Mouse (Mus musculus) lung, embryonic 16.5 days (tissue): Measurements from ENCODE around the gene Kpna4. TPM values are rescaled to one million over a fixed set of nuclear protein-coding genes. Genes with fewer than 3 reads are reported as not detected.

Source experiments
- polyA plus RNA-seq: library from polyadenylated mRNA; unstranded; fragments of >200 nt; fragmentation: Nextera tagmentation; extraction: Ambion mirVana; gene quantifications from 2 replicates; pipeline ENCODE4 v1.2.1, GENCODE M21; 2015

Gene Kpna4
- polyA plus RNA-seq, 1 experiment from 2014 or later = 26.1 TPM

Other genes starting within 250 kb of the Kpna4 start
- 20.7 and 21.0 TPM in 2 replicates for gene Ift80, start 122.5 kb downstream of the Kpna4 start, polyA plus RNA-seq
- gene Smc4, start 122.4 kb downstream of the Kpna4 start, polyA plus RNA-seq = 196 and 214 TPM in 2 replicates
- gene Trim59, start 82.4 kb downstream of the Kpna4 start, polyA plus RNA-seq = 101 and 115 TPM in 2 replicates
- 1.1 TPM in 2 replicates for gene Arl14, start 95.3 kb upstream of the Kpna4 start, polyA plus RNA-seq
- 6.0 and 6.8 TPM in 2 replicates for gene Ppm1l, start 189.7 kb upstream of the Kpna4 start, polyA plus RNA-seq